Mouse (Mus musculus) heart, embryonic 15.5 days (tissue): ENCODE results near the gene Irf3. TPM values are rescaled to one million over a fixed set of nuclear protein-coding genes. Genes with fewer than 3 reads are reported as not detected.
"Not testable (repeated sequence)": the region's sequence is repeated elsewhere in the genome, so short reads cannot be mapped to it uniquely, and the experiment has no call there.

Source experiments
- ATAC-seq: fragments of 200-750 bp; cut with Nextera tagmentation; replicated peaks from 2 replicates; pipeline ENCODE4 v1.8.0; 2017; ENCODE audit warnings: low read depth, moderate TSS enrichment; ENCODE audit not compliant: insufficient number of reproducible peaks, insufficient read depth, low FRiP score
- H3K27ac ChIP-seq: fragments of 300-500 bp; sonication (generic); 2 replicates; pipeline ENCODE4 v1.5.1; 2015; ENCODE audit warnings: mild to moderate bottlenecking, inconsistent platforms
- H3K27me3 ChIP-seq: fragments of 300-500 bp; sonication (generic); 2 replicates; pipeline ENCODE4 v1.6.1; 2015; ENCODE audit warnings: inconsistent platforms
- H3K36me3 ChIP-seq: fragments of 300-500 bp; sonication (generic); 2 replicates; pipeline ENCODE4 v1.6.1; 2015; ENCODE audit warnings: mild to moderate bottlenecking, inconsistent platforms
- H3K4me1 ChIP-seq: fragments of 300-500 bp; sonication (generic); replicated peaks from 2 replicates; pipeline ENCODE4 v1.6.1; 2015; ENCODE audit warnings: inconsistent platforms
- H3K4me2 ChIP-seq: fragments of 300-500 bp; sonication (generic); 2 replicates; pipeline ENCODE4 v1.6.1; 2015; ENCODE audit warnings: inconsistent platforms, mild to moderate bottlenecking, moderate library complexity
- H3K4me3 ChIP-seq: fragments of 300-500 bp; sonication (generic); 2 replicates; pipeline ENCODE4 v1.5.1; 2015; ENCODE audit warnings: mild to moderate bottlenecking, inconsistent platforms
- H3K9ac ChIP-seq: fragments of 300-500 bp; sonication (generic); 2 replicates; pipeline ENCODE4 v1.6.1; 2015; ENCODE audit warnings: mild to moderate bottlenecking, inconsistent platforms
- H3K9me3 ChIP-seq: fragments of 300-500 bp; sonication (generic); replicated peaks from 2 replicates; pipeline ENCODE4 v1.6.1; 2016; ENCODE audit warnings: inconsistent platforms
- WGBS: fragments of 180-500 bp; shearing (Covaris S2); methylation state at CpG from one replicate; pipeline ENCODE4 v1.1.7; 2015; ENCODE audit warnings: mixed read lengths; 5-methylcytosine and 5-hydroxymethylcytosine counted together
- polyA plus RNA-seq: library from polyadenylated mRNA; unstranded; fragments of >200 nt; fragmentation: Nextera tagmentation; extraction: Ambion mirVana; gene quantifications from 2 replicates; pipeline ENCODE4 v1.2.1, GENCODE M21; 2015

The Irf3 gene
- polyA plus RNA-seq, 1 experiment from 2014 or later = 61.6 TPM

- 80% methylated on average over 4 of the region's 4 CpGs for WGBS
- H3K36me3 ChIP-seq = peaks cover 49% of the 10 kb centered on the region
- no peak for ATAC-seq
Measured at GRCm38 (mm10) chr7:45012824-45013223, 15.4 kb downstream of the Irf3 start.

GRCm38 (mm10) chr7:45013366-45014095, 16.1 kb downstream of the Irf3 start:
- WGBS = 93% methylated on average over 16 of the region's 16 CpGs
- no peak overlapping the region for H3K9ac ChIP-seq
- H3K4me2 ChIP-seq = no peak overlapping the region
- H3K4me1 ChIP-seq = peaks cover 17% of the 10 kb centered on the region
- H3K36me3 ChIP-seq = peaks cover 42% of the 10 kb centered on the region
- no peak overlapping the region for H3K4me3 ChIP-seq
- no peaks in the 10 kb centered on the region for H3K27me3 ChIP-seq
- no peak for ATAC-seq
- no peak overlapping the region for H3K27ac ChIP-seq
- no peaks in the 10 kb centered on the region for H3K9me3 ChIP-seq

More at GRCm38 (mm10) chr7:45012824-45013223, 15.4 kb downstream of the Irf3 start:
- Histone ChIP-seq H3K9ac (no peak overlapping the region), H3K4me3 (no peak overlapping the region), H3K27me3 (no peaks in the 10 kb centered on the region), H3K9me3 (no peaks in the 10 kb centered on the region), H3K27ac (no peak overlapping the region), H3K4me2 (no peak overlapping the region), H3K4me1 (peaks cover 13% of the 10 kb centered on the region)

- Histone ChIP-seq H3K36me3 (peaks cover 37% of the 10 kb centered on the region), H3K27ac (no peak overlapping the region), H3K4me2 (no peak overlapping the region; the same call in 1 of the 2 replicates), H3K9ac (0 out of 2 replicates have a peak overlapping the region, but pooled peaks have one; percentile 23), H3K9me3 (no peaks in the 10 kb centered on the region), H3K27me3 (no peaks in the 10 kb centered on the region), H3K4me1 (peaks cover 22% of the 10 kb centered on the region), H3K4me3 (no peak overlapping the region)
- ATAC-seq = no peak
- WGBS = 89% methylated on average over 3 of the region's 3 CpGs
Measured at GRCm38 (mm10) chr7:45014096-45014451, 16.6 kb downstream of the Irf3 start.

- peak overlapping the region; percentile 94 for H3K4me3 ChIP-seq
- peaks cover 33% of the 10 kb centered on the region for H3K4me1 ChIP-seq
- H3K27me3 ChIP-seq = no peaks in the 10 kb centered on the region
- peaks cover 23% of the 10 kb centered on the region for H3K36me3 ChIP-seq
- WGBS = under 1% methylated on average over 20 of the region's 20 CpGs
- H3K9ac ChIP-seq = peak overlapping the region; percentile 98
- H3K9me3 ChIP-seq = no peaks in the 10 kb centered on the region
- H3K4me2 ChIP-seq = peak overlapping the region; percentile 80
- H3K27ac ChIP-seq = peak overlapping the region; percentile 100
- ATAC-seq = no peak
Measured at GRCm38 (mm10) chr7:45015344-45015956, 18.0 kb downstream of the Irf3 start.

- H3K4me2 ChIP-seq = peak within 1 kb of the TSS; percentile 80
- H3K27ac ChIP-seq = peak within 1 kb of the TSS; percentile 100
- no peaks in the 10 kb centered on the region for H3K27me3 ChIP-seq
- peak within 1 kb of the TSS; percentile 98 for H3K9ac ChIP-seq
- peaks cover 33% of the 10 kb centered on the region for H3K4me1 ChIP-seq
- H3K9me3 ChIP-seq = no peaks in the 10 kb centered on the region
- peak; percentile 84 for ATAC-seq
- H3K4me3 ChIP-seq = peak within 1 kb of the TSS; percentile 94
- under 1% methylated on average over 69 of the region's 69 CpGs for WGBS
- H3K36me3 ChIP-seq = peaks cover 25% of the 10 kb centered on the region
Measured at GRCm38 (mm10) chr7:45015957-45016612, 18.6 kb downstream of the Irf3 start, which contains the start of gene Scaf1. TSS of gene Scaf1 (minus strand) at chr7:45016363.

- Histone ChIP-seq H3K4me2 (peak overlapping the region; percentile 80), H3K36me3 (peaks cover 22% of the 10 kb centered on the region), H3K4me3 (peak overlapping the region; percentile 94), H3K9ac (peak overlapping the region; percentile 65), H3K9me3 (no peaks in the 10 kb centered on the region), H3K27me3 (no peaks in the 10 kb centered on the region), H3K27ac (peak overlapping the region; percentile 100), H3K4me1 (peaks cover 33% of the 10 kb centered on the region)
- no peak for ATAC-seq
- WGBS = 1% methylated on average over 4 of the region's 4 CpGs
Measured at GRCm38 (mm10) chr7:45016761-45017160, 19.3 kb downstream of the Irf3 start.

GRCm38 (mm10) chr7:45017242-45018061, 20.0 kb downstream of the Irf3 start, which contains the start of gene Rras:
TSS of gene Rras (plus strand) at chr7:45017961.
- H3K4me1 ChIP-seq = peaks cover 33% of the 10 kb centered on the region
- under 1% methylated on average over 36 of the region's 36 CpGs for WGBS
- H3K27ac ChIP-seq = peak within 1 kb of the TSS; percentile 100
- peak; percentile 89 for ATAC-seq
- peaks cover 15% of the 10 kb centered on the region for H3K36me3 ChIP-seq
- peak within 1 kb of the TSS; percentile 94 for H3K4me3 ChIP-seq
- peak within 1 kb of the TSS; percentile 76 for H3K9ac ChIP-seq
- no peaks in the 10 kb centered on the region for H3K9me3 ChIP-seq
- H3K27me3 ChIP-seq = no peaks in the 10 kb centered on the region
- H3K4me2 ChIP-seq = peak within 1 kb of the TSS; percentile 80

- no peak for ATAC-seq
- 23% methylated on average over 8 of the region's 8 CpGs for WGBS
- Histone ChIP-seq H3K4me2 (peak overlapping the region; percentile 69), H3K27me3 (no peaks in the 10 kb centered on the region), H3K4me1 (peaks cover 30% of the 10 kb centered on the region), H3K27ac (peak overlapping the region; percentile 100), H3K4me3 (peak overlapping the region; percentile 94), H3K9me3 (no peaks in the 10 kb centered on the region), H3K36me3 (0 out of 2 replicates have a peak, but pooled peaks cover 9% of the 10 kb centered on the region), H3K9ac (peak overlapping the region; percentile 76; the same call in 1 of the 2 replicates)
Measured at GRCm38 (mm10) chr7:45019031-45019571, 21.7 kb downstream of the Irf3 start.

- H3K4me2 ChIP-seq = no peak overlapping the region; the same call in 1 of the 2 replicates
- no peak overlapping the region for H3K4me3 ChIP-seq
- no peaks in the 10 kb centered on the region for H3K27me3 ChIP-seq
- H3K9me3 ChIP-seq = no peaks in the 10 kb centered on the region
- no peak overlapping the region for H3K27ac ChIP-seq
- 77% methylated on average over 9 of the region's 9 CpGs for WGBS
- H3K36me3 ChIP-seq = 0 out of 2 replicates have a peak, but pooled peaks cover 9% of the 10 kb centered on the region
- H3K4me1 ChIP-seq = peaks cover 20% of the 10 kb centered on the region
- no peak overlapping the region for H3K9ac ChIP-seq
- ATAC-seq = no peak
Measured at GRCm38 (mm10) chr7:45020225-45020624, 22.8 kb downstream of the Irf3 start.

GRCm38 (mm10) chr7:45023711-45024110, 26.3 kb downstream of the Irf3 start:
- not testable (repeated sequence) for H3K27me3 ChIP-seq, H3K9me3 ChIP-seq, H3K27ac ChIP-seq, H3K4me2 ChIP-seq, ATAC-seq, H3K9ac ChIP-seq, H3K4me3 ChIP-seq
- 75% methylated on average over 5 of the region's 5 CpGs for WGBS
- Histone ChIP-seq H3K4me1 (peaks cover 14% of the 10 kb centered on the region), H3K36me3 (peaks cover 29% of the 10 kb centered on the region)
